Mouse (Mus musculus) erythroblast, adult 5-6 weeks (primary cell): ENCODE measurements around the gene Furin. TPM values are rescaled to one million over a fixed set of nuclear protein-coding genes. Genes with fewer than 3 reads are reported as not detected.
A peak's percentile ranks its signal among the peaks of the same experiment; 100 is the strongest.
"Not testable (repeated sequence)": the region's sequence is repeated elsewhere in the genome, so short reads cannot be mapped to it uniquely, and the experiment has no call there.

Experiments
- ATAC-seq: replicated peaks from 2 replicates; pipeline ENCODE4 v1.8.0; 2016; ENCODE audit warnings: moderate number of reproducible peaks, mild to moderate bottlenecking, moderate TSS enrichment, inconsistent platforms; ENCODE audit not compliant: poor library complexity, low FRiP score, severe bottlenecking
- total RNA-seq, 2 experiments: library from RNA; stranded (forward) in 1 of 2; stranded (reverse) in 1 of 2; fragments of 150-400 nt in 1 of 2; fragments of 200-764, 138-1000 nt in 1 of 2; gene quantifications; 2 replicates each; pipeline versions ENCODE4 v1.2.3 to v1.2.4; 2015 to 2017; ENCODE audit warnings: low replicate concordance in 2 of 2

Gene Furin
- total RNA-seq, 2 experiments from 2014 or later, result 23.1 to 29.1 TPM

- peak; percentile 60 for ATAC-seq
These were observed 2.5 kb downstream of the Furin start for GRCm38 (mm10) chr7:80402651-80403321.

GRCm38 (mm10) chr7:80401860-80402641, 3.2 kb downstream of the Furin start:
- ATAC-seq, result peak; percentile 17

GRCm38 (mm10) chr7:80401041-80401859, 4.0 kb downstream of the Furin start:
- no peak for ATAC-seq

- ATAC-seq, result no peak
These were observed 4.7 kb downstream of the Furin start for GRCm38 (mm10) chr7:80400571-80400970.

GRCm38 (mm10) chr7:80400099-80400498, 5.1 kb downstream of the Furin start:
- no peak for ATAC-seq

- no peak for ATAC-seq
These were observed 6.4 kb downstream of the Furin start for GRCm38 (mm10) chr7:80398654-80399444.

- no peak for ATAC-seq
These were observed 7.2 kb downstream of the Furin start for GRCm38 (mm10) chr7:80397986-80398385.

GRCm38 (mm10) chr7:80396427-80396826, 8.8 kb downstream of the Furin start:
- ATAC-seq, result not testable (repeated sequence)

GRCm38 (mm10) chr7:80394600-80394999, 10.6 kb downstream of the Furin start:
- ATAC-seq, result no peak

- ATAC-seq, result no peak
These were observed 13.1 kb downstream of the Furin start for GRCm38 (mm10) chr7:80392119-80392518.

- ATAC-seq, result no peak
These were observed 17.3 kb downstream of the Furin start, which contains the start of gene Fes for GRCm38 (mm10) chr7:80387633-80388543. Gene Fes, minus strand, starts transcription at chr7:80387946.

- ATAC-seq, result no peak
These were observed 18.1 kb downstream of the Furin start for GRCm38 (mm10) chr7:80387033-80387632.

- peak; percentile 65 for ATAC-seq
These were observed 18.9 kb downstream of the Furin start for GRCm38 (mm10) chr7:80386235-80386930.

GRCm38 (mm10) chr7:80382919-80383318, 22.3 kb downstream of the Furin start:
- ATAC-seq, result no peak

GRCm38 (mm10) chr7:80379531-80379930, 25.7 kb downstream of the Furin start:
- 0 out of 2 replicates have a peak, but pooled peaks have one; percentile 32 for ATAC-seq

GRCm38 (mm10) chr7:80377471-80377870, 27.8 kb downstream of the Furin start:
- ATAC-seq, result peak; percentile 45; the same call in 1 of the 2 replicates

GRCm38 (mm10) chr7:80376192-80376591, 29.0 kb downstream of the Furin start:
- ATAC-seq, result no peak
